Comparison of ENCODE assay signal across 8 mouse cellular contexts in genomic region chr6:85374734-85375114, GRCm38 (mm10). TPM values are rescaled to one million over a fixed set of nuclear protein-coding genes. Genes with fewer than 3 reads are reported as not detected.
DNase-seq lines count a peak whose midpoint lies in the region; ATAC-seq lines count a peak whose summit lies in the region.

No protein-coding gene starts in this region.

- H3K9ac ChIP-seq in hindbrain, embryonic 16.5 days (ENCODE audit: low read depth, low read length): peak overlapping the region; percentile 93

- H3K27me3 ChIP-seq in hindbrain, embryonic 16.5 days (replicated peaks; ENCODE audit: control insufficient read depth, insufficient read depth, low read length): no peaks in the 10 kb centered on the region

- peaks cover 22% of the 10 kb centered on the region for H3K4me1 ChIP-seq in hindbrain, embryonic 16.5 days (ENCODE audit: control insufficient read depth, insufficient read depth, low read depth, low read length)

- peak overlapping the region; percentile 88 for H3K4me3 ChIP-seq in hindbrain, embryonic 16.5 days (ENCODE audit: low read length)
- peak overlapping the region; percentile 43 for H3K4me3 ChIP-seq in macrophage (ENCODE audit: inconsistent target)

- peak overlapping the region; percentile 71 for H3K4me2 ChIP-seq in hindbrain, embryonic 16.5 days (ENCODE audit: low read length)

- H3K27ac ChIP-seq in hindbrain, embryonic 16.5 days (ENCODE audit: low read depth, low read length): peak overlapping the region; percentile 87
- H3K27ac ChIP-seq in macrophage: peak overlapping the region; percentile 56

- DNase-seq in T-cell, adult 2 months (ENCODE audit: low spot score): peak; percentile 93
- DNase-seq in cerebellum, postnatal 36 days: peak; percentile 95 to 97
- peak; percentile 96 for DNase-seq in gastrocnemius, adult 18-20 months (ENCODE audit: low spot score)
- DNase-seq in left cerebral cortex, adult 18-20 months (ENCODE audit: low spot score in 2 of 2): peak; percentile 93 to 95
- peak; percentile 96 for DNase-seq in right cerebral cortex, adult 18-20 months
- DNase-seq in urinary bladder, postnatal 10 days (ENCODE audit: low spot score): peak; percentile 86

- peak; percentile 97 for ATAC-seq in hindbrain, embryonic 16.5 days

- no peaks in the 10 kb centered on the region for H3K36me3 ChIP-seq in hindbrain, embryonic 16.5 days (ENCODE audit: control insufficient read depth, insufficient read depth, low read length)
- H3K36me3 ChIP-seq in macrophage (ENCODE audit: inconsistent target): no peaks in the 10 kb centered on the region

- under 1% methylated on average over 19 of the region's 19 CpGs for WGBS in hindbrain, embryonic 16.5 days
- WGBS in macrophage (ENCODE audit: missing documents): under 1% methylated on average over 19 of the region's 19 CpGs

- H3K9me3 ChIP-seq in hindbrain, embryonic 16.5 days (ENCODE audit: control insufficient read depth, low read length): no peaks in the 10 kb centered on the region

- peaks cover 42% of the 10 kb centered on the region for H3K79me2 ChIP-seq in macrophage (ENCODE audit: inconsistent target)

RNA-seq across cellular contexts. Expression of gene Rab11fip5, which starts 0.3 kb away (rescaled TPM):
- 10 to 100 TPM; 24.8 to 46.2 TPM for total RNA-seq in gastrocnemius, adult 18-20 months (2021)
- polyA plus RNA-seq in hindbrain, embryonic 16.5 days (2015; fragmentation: Nextera tagmentation; extraction: Ambion mirVana): 24.3 and 28.6 TPM in 2 replicates
- 10 to 100 TPM; 81.7 to 82.1 TPM for total RNA-seq in left cerebral cortex, adult 18-20 months (2021)
- 10 to 100 TPM in 24 of 26 experiments, 1 to 10 TPM in 2; 4.5 to 67.9 (median 27.2) TPM for total RNA-seq in macrophage (2018; cell fraction: chromatin; rRNA removed)
- 100 to 1,000 TPM in 1 of 26 experiments, 10 to 100 TPM in 25; 23.9 to 104 (median 44.7) TPM for total RNA-seq in macrophage (2018; cell fraction: cytosol; rRNA removed)
- 10 to 100 TPM; 15.6 to 85.3 (median 32.2) TPM for total RNA-seq in macrophage (2018; cell fraction: nucleus; rRNA removed)
- 38.4 to 80.5 TPM (median 38.6 TPM) in 3 replicates for polyA plus RNA-seq in macrophage (2018)

RNA-seq across cellular contexts. Expression of gene Sfxn5, which starts 41.5 kb away (rescaled TPM):
- 1 to 10 TPM; 4.3 to 6.5 TPM for total RNA-seq in gastrocnemius, adult 18-20 months (2021)
- polyA plus RNA-seq in hindbrain, embryonic 16.5 days (2015; fragmentation: Nextera tagmentation; extraction: Ambion mirVana): 49.1 and 61.3 TPM in 2 replicates
- total RNA-seq in left cerebral cortex, adult 18-20 months (2021): 100 to 1,000 TPM; 163 to 164 TPM
- total RNA-seq in macrophage (2018; cell fraction: chromatin; rRNA removed): 10 to 100 TPM in 25 of 26 experiments, 1 to 10 TPM in 1; 6.3 to 87.7 (median 36.8) TPM
- total RNA-seq in macrophage (2018; cell fraction: cytosol; rRNA removed): 10 to 100 TPM in 12 of 26 experiments, 1 to 10 TPM in 14; 3.5 to 20.3 (median 7.5) TPM
- 10 to 100 TPM in 24 of 26 experiments, 1 to 10 TPM in 2; 6.9 to 51.7 (median 23.0) TPM for total RNA-seq in macrophage (2018; cell fraction: nucleus; rRNA removed)
- polyA plus RNA-seq in macrophage (2018): 3.8 to 11.4 TPM (median 5.9 TPM) in 3 replicates

RNA-seq across cellular contexts. Expression of gene Noto, which starts 49.0 kb away (rescaled TPM):
- total RNA-seq in gastrocnemius, adult 18-20 months (2021): not detected
- not detected in 2 replicates for polyA plus RNA-seq in hindbrain, embryonic 16.5 days (2015; fragmentation: Nextera tagmentation; extraction: Ambion mirVana)
- total RNA-seq in left cerebral cortex, adult 18-20 months (2021): not detected
- not detected for total RNA-seq in macrophage (2018; cell fraction: chromatin; rRNA removed)
- total RNA-seq in macrophage (2018; cell fraction: cytosol; rRNA removed): not detected
- total RNA-seq in macrophage (2018; cell fraction: nucleus; rRNA removed): not detected
- not detected in 3 replicates for polyA plus RNA-seq in macrophage (2018)

RNA-seq across cellular contexts. Expression of gene Smyd5, which starts 57.1 kb away (rescaled TPM):
- total RNA-seq in gastrocnemius, adult 18-20 months (2021): 1 to 10 TPM; 7.2 to 9.1 TPM
- 81.4 and 82.8 TPM in 2 replicates for polyA plus RNA-seq in hindbrain, embryonic 16.5 days (2015; fragmentation: Nextera tagmentation; extraction: Ambion mirVana)
- 10 to 100 TPM; 54.8 to 55.3 TPM for total RNA-seq in left cerebral cortex, adult 18-20 months (2021)
- total RNA-seq in macrophage (2018; cell fraction: chromatin; rRNA removed): 10 to 100 TPM; 10.2 to 54.1 (median 31.6) TPM
- 10 to 100 TPM in 17 of 26 experiments, 1 to 10 TPM in 9; 7.0 to 14.7 (median 11.7) TPM for total RNA-seq in macrophage (2018; cell fraction: cytosol; rRNA removed)
- total RNA-seq in macrophage (2018; cell fraction: nucleus; rRNA removed): 10 to 100 TPM in 22 of 26 experiments, 1 to 10 TPM in 4; 6.3 to 77.0 (median 18.5) TPM
- 9.5 to 26.7 TPM (median 17.2 TPM) in 3 replicates for polyA plus RNA-seq in macrophage (2018)

Comparison
In these comparisons a context has a peak if more than half of its experiments do, and no peak if none do; other contexts are left out.
1. Peak in every context shown above with its lines: DNase-seq, ATAC-seq, H3K4me3 ChIP-seq and H3K27ac ChIP-seq.
2. RNA of gene Sfxn5, which starts 41.5 kb away (total RNA-seq): 163 to 164 TPM in left cerebral cortex, adult 18-20 months; 4.3 to 6.5 TPM in gastrocnemius, adult 18-20 months; every median in the first group is over 10 times any median in the second.